ENCODE assay signal across 15 mouse cellular contexts in genomic region chr1:77930661-77931060, GRCm38 (mm10).
A peak's percentile ranks its signal among the peaks of the same experiment; 100 is the strongest.
DNase-seq lines count a peak whose midpoint lies in the region; ATAC-seq and TF ChIP-seq lines count a peak whose summit lies in the region.
"Had no signal": no experiment of that assay in that cellular context is flagged by ENCODE, and none has a peak within 500 bp of the region (broad histone marks: within the 10 kb centered on the region; RNA-seq: fewer than 3 reads in every experiment).

No protein-coding gene starts in this region.

- H3K27me3 ChIP-seq in forebrain, postnatal 0 days (ENCODE audit: insufficient read depth, low read length): no peaks in the 10 kb centered on the region
- no peaks in the 10 kb centered on the region for H3K27me3 ChIP-seq in forebrain, embryonic 13.5 days
- H3K27me3 ChIP-seq: intestine, embryonic 15.5 days had no signal

- peak; percentile 43; the same call in 1 of the 2 replicates for TF ChIP-seq CTCF in forebrain, postnatal 0 days (IDR thresholded peaks at IDR 0.05; ENCODE audit: low read depth)
- TF ChIP-seq CTCF in left cerebral cortex, adult 2 months (IDR thresholded peaks at IDR 0.05): peak; percentile 24

- H3K9ac ChIP-seq in forebrain, postnatal 0 days: no peak overlapping the region
- H3K9ac ChIP-seq in forebrain, embryonic 13.5 days: no peak overlapping the region
- H3K9ac ChIP-seq: intestine, embryonic 15.5 days; lung, embryonic 15.5 days had no signal

- no peak overlapping the region for H3K4me2 ChIP-seq in forebrain, postnatal 0 days (ENCODE audit: low read depth)
- no peak overlapping the region for H3K4me2 ChIP-seq in forebrain, embryonic 13.5 days
- H3K4me2 ChIP-seq: intestine, embryonic 15.5 days; lung, embryonic 15.5 days had no signal

- H3K9me3 ChIP-seq in forebrain, postnatal 0 days (ENCODE audit: low read length): no peaks in the 10 kb centered on the region
- no peaks in the 10 kb centered on the region for H3K9me3 ChIP-seq in forebrain, embryonic 13.5 days (replicated peaks)
- H3K9me3 ChIP-seq: intestine, embryonic 15.5 days; lung, embryonic 15.5 days had no signal

- no peak overlapping the region for H3K27ac ChIP-seq in forebrain, postnatal 0 days (ENCODE audit: low read depth, low read length)
- no peak overlapping the region for H3K27ac ChIP-seq in forebrain, embryonic 13.5 days
- no peak overlapping the region for H3K27ac ChIP-seq in left cerebral cortex, adult 2 months
- H3K27ac ChIP-seq: intestine, embryonic 15.5 days; lung, embryonic 15.5 days had no signal

- 89% methylated on average over 6 of the region's 6 CpGs for WGBS in forebrain, postnatal 0 days
- 91% methylated on average over 6 of the region's 6 CpGs for WGBS in forebrain, embryonic 13.5 days

- ATAC-seq in forebrain, postnatal 0 days: no peak
- ATAC-seq in forebrain, embryonic 13.5 days: no peak
- ATAC-seq: intestine, embryonic 15.5 days had no signal

- intact Hi-C loops in left cerebral cortex, adult 2 months (cut with DNase I): no loop called here
- intact Hi-C loops in left cerebral cortex, postnatal 25 days (cut with DNase I): no loop called here

- H3K36me3 ChIP-seq in forebrain, postnatal 0 days (ENCODE audit: insufficient read depth): no peaks in the 10 kb centered on the region
- H3K36me3 ChIP-seq in forebrain, embryonic 13.5 days (ENCODE audit: poor library complexity, severe bottlenecking): no peaks in the 10 kb centered on the region
- H3K36me3 ChIP-seq: intestine, embryonic 15.5 days; lung, embryonic 15.5 days had no signal

- H3K4me3 ChIP-seq in forebrain, postnatal 0 days (ENCODE audit: low read depth, low read length): no peak overlapping the region
- no peak overlapping the region for H3K4me3 ChIP-seq in forebrain, embryonic 13.5 days
- H3K4me3 ChIP-seq in left cerebral cortex, adult 2 months: no peak overlapping the region
- H3K4me3 ChIP-seq: intestine, embryonic 15.5 days; lung, embryonic 15.5 days; myocyte had no signal

- no peaks in the 10 kb centered on the region for H3K4me1 ChIP-seq in forebrain, postnatal 0 days (ENCODE audit: insufficient read depth)
- H3K4me1 ChIP-seq in forebrain, embryonic 13.5 days: peaks cover 11% of the 10 kb centered on the region
- H3K4me1 ChIP-seq: lung, embryonic 15.5 days had no signal

- DNase-seq in forebrain, postnatal 0 days: no peak
- no peak for DNase-seq in left cerebral cortex, adult 2 months (ENCODE audit: extremely low spot score in 1 of 2, low spot score in 2 of 2)
- DNase-seq in left cerebral cortex, postnatal 25 days (ENCODE audit: low spot score in 2 of 2): no peak
- DNase-seq in 416B (ENCODE audit: low read depth) (peak; percentile 5), NIH3T3 (ENCODE audit: low read depth) (peak; percentile 78)
- DNase-seq in spleen, adult 18-20 months: no peak
- DNase-seq in adrenal gland, postnatal 10 days: no peak
- DNase-seq: adrenal gland, postnatal 25 days; cerebellum, adult 8-10 months; gastrocnemius, postnatal 25 days; right cerebral cortex, adult 18-20 months had no signal

Comparison
In these comparisons a context has a peak if more than half of its experiments do, and no peak if none do; other contexts are left out.
1. DNase-seq: peak in 416B (single experiment) and NIH3T3 (single experiment); none in forebrain, postnatal 0 days (single experiment), left cerebral cortex, adult 2 months (0 of 2), left cerebral cortex, postnatal 25 days (0 of 2), spleen, adult 18-20 months (0 of 2) and adrenal gland, postnatal 10 days (single experiment).